Mouse (Mus musculus): ENCODE results near the gene Arid4a.
"Not testable (repeated sequence)": the region's sequence is repeated elsewhere in the genome, so short reads cannot be mapped to it uniquely, and the experiment has no call there.

Gene Arid4a

GRCm38 (mm10) chr12:71016503-71017241 lies 882 bp downstream of the Arid4a start:
- DNase-seq (ENCODE audit: low spot score) = peak; percentile 47

- DNase-seq (ENCODE audit: low spot score) = no peak
Measured at GRCm38 (mm10) chr12:71017242-71017571, 1.4 kb downstream of the Arid4a start.

- no peak for DNase-seq (ENCODE audit: low spot score)
Measured at GRCm38 (mm10) chr12:71017827-71018226, 2.0 kb downstream of the Arid4a start.

GRCm38 (mm10) chr12:71019211-71019610 lies 3.4 kb downstream of the Arid4a start:
- no peak for DNase-seq (ENCODE audit: low spot score)

GRCm38 (mm10) chr12:71024411-71024810 lies 8.6 kb downstream of the Arid4a start:
- DNase-seq (ENCODE audit: low spot score) = no peak

- DNase-seq (ENCODE audit: low spot score) = not testable (repeated sequence)
Measured at GRCm38 (mm10) chr12:71028265-71028664, 12.5 kb downstream of the Arid4a start.

GRCm38 (mm10) chr12:71030260-71030659 lies 14.5 kb downstream of the Arid4a start:
- no peak for DNase-seq (ENCODE audit: low spot score)

- no peak for DNase-seq (ENCODE audit: low spot score)
Measured at GRCm38 (mm10) chr12:71030722-71031121, 14.9 kb downstream of the Arid4a start.

GRCm38 (mm10) chr12:71035826-71036225 lies 20.0 kb downstream of the Arid4a start:
- DNase-seq (ENCODE audit: low spot score) = no peak

GRCm38 (mm10) chr12:71036729-71037404 lies 21.1 kb downstream of the Arid4a start:
- DNase-seq (ENCODE audit: low spot score) = no peak

GRCm38 (mm10) chr12:71040462-71040861 lies 24.7 kb downstream of the Arid4a start:
- DNase-seq (ENCODE audit: low spot score) = no peak

- DNase-seq (ENCODE audit: low spot score) = no peak
Measured at GRCm38 (mm10) chr12:71042451-71042850, 26.7 kb downstream of the Arid4a start.

GRCm38 (mm10) chr12:71043571-71043970 lies 27.8 kb downstream of the Arid4a start:
- DNase-seq (ENCODE audit: low spot score) = no peak

GRCm38 (mm10) chr12:71044488-71044887 lies 28.7 kb downstream of the Arid4a start:
- DNase-seq (ENCODE audit: low spot score) = no peak

GRCm38 (mm10) chr12:71046501-71046900 lies 30.7 kb downstream of the Arid4a start:
- DNase-seq (ENCODE audit: low spot score) = no peak

- DNase-seq (ENCODE audit: low spot score) = no peak
Measured at GRCm38 (mm10) chr12:71047473-71048078, 31.8 kb downstream of the Arid4a start.

- peak; percentile 87 for DNase-seq (ENCODE audit: low spot score)
Measured at GRCm38 (mm10) chr12:71048117-71048516, 32.3 kb downstream of the Arid4a start.

GRCm38 (mm10) chr12:71048561-71048960 lies 32.8 kb downstream of the Arid4a start:
- DNase-seq (ENCODE audit: low spot score) = no peak

GRCm38 (mm10) chr12:71049596-71050265 lies 33.9 kb downstream of the Arid4a start:
- no peak for DNase-seq (ENCODE audit: low spot score)

GRCm38 (mm10) chr12:71051079-71051478 lies 35.3 kb downstream of the Arid4a start:
- DNase-seq (ENCODE audit: low spot score) = peak; percentile 32

GRCm38 (mm10) chr12:71052341-71052995 lies 36.7 kb downstream of the Arid4a start:
- no peak for DNase-seq (ENCODE audit: low spot score)

- no peak for DNase-seq (ENCODE audit: low spot score)
Measured at GRCm38 (mm10) chr12:71053031-71053430, 37.2 kb downstream of the Arid4a start.
